9 mouse cellular contexts compared by ENCODE assay signal in the genomic region with DNA sequence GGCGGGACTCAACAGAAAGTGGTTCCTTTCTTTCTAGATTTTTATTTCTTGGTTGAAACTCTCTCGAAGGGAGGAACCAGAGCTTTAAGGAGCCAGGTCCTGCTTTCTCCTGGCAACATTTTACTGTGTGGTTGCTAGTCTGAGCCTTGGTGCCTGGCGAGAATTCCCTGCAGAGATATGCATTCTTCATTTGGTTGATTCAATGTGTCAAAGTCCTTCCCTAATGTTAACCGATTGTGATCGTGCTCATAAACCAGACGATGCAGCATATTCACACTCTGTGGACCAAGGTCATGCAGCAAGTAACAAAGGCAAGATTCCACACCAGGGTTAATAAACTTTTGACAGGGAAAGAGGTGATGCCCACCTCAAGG. TPM values are rescaled to one million over a fixed set of nuclear protein-coding genes. Genes with fewer than 3 reads are reported as not detected.
A peak's percentile ranks its signal among the peaks of the same experiment; 100 is the strongest.
DNase-seq lines count a peak whose midpoint lies in the region; ATAC-seq and TF ChIP-seq lines count a peak whose summit lies in the region.
"Had no signal": no experiment of that assay in that cellular context is flagged by ENCODE, and none has a peak within 500 bp of the region (broad histone marks: within the 10 kb centered on the region; RNA-seq: fewer than 3 reads in every experiment).

No protein-coding gene starts in this region.

- peak overlapping the region; percentile 93 for H3K4me2 ChIP-seq in embryonic facial prominence, embryonic 11.5 days (ENCODE audit: low read depth, low read length)
- peak overlapping the region; percentile 83 for H3K4me2 ChIP-seq in hindbrain, postnatal 0 days (ENCODE audit: low read depth, low read length)
- H3K4me2 ChIP-seq in midbrain, embryonic 16.5 days (ENCODE audit: low read length) = peak overlapping the region; percentile 80

- peak overlapping the region; percentile 59; the same call in 1 of the 2 replicates for H3K9ac ChIP-seq in embryonic facial prominence, embryonic 11.5 days (replicated peaks; ENCODE audit: low read length)
- peak overlapping the region; percentile 86 for H3K9ac ChIP-seq in hindbrain, postnatal 0 days (replicated peaks; ENCODE audit: low read length)
- H3K9ac ChIP-seq in midbrain, embryonic 16.5 days (ENCODE audit: low read depth, low read length) = peak overlapping the region; percentile 93

- no peak for TF ChIP-seq POLR2A in kidney, adult 2 months (IDR thresholded peaks at IDR 0.05; ENCODE audit: low read depth, low read length)

- peak overlapping the region; percentile 50 for H3K4me3 ChIP-seq in kidney, adult 2 months (ENCODE audit: insufficient read depth, low read depth, low read length)
- H3K4me3 ChIP-seq in embryonic facial prominence, embryonic 11.5 days (ENCODE audit: low read depth, low read length) = peak overlapping the region; percentile 47
- H3K4me3 ChIP-seq in hindbrain, postnatal 0 days (ENCODE audit: low read length) = peak overlapping the region; percentile 75
- peak overlapping the region; percentile 69 for H3K4me3 ChIP-seq in midbrain, embryonic 16.5 days (ENCODE audit: low read depth, low read length)

- no peaks in the 10 kb centered on the region for H3K9me3 ChIP-seq in embryonic facial prominence, embryonic 11.5 days (replicated peaks; ENCODE audit: control insufficient read depth, low read length)
- no peaks in the 10 kb centered on the region for H3K9me3 ChIP-seq in hindbrain, postnatal 0 days (ENCODE audit: low read length)
- H3K9me3 ChIP-seq in midbrain, embryonic 16.5 days (replicated peaks; ENCODE audit: control insufficient read depth, low read length, poor library complexity, severe bottlenecking) = no peaks in the 10 kb centered on the region
- H3K9me3 ChIP-seq: G1E had no signal

- WGBS in kidney, adult 2 months = 14% methylated on average over 6 of the region's 6 CpGs
- 17% methylated on average over 6 of the region's 6 CpGs for WGBS in embryonic facial prominence, embryonic 11.5 days
- under 1% methylated on average over 6 of the region's 6 CpGs for WGBS in hindbrain, postnatal 0 days
- WGBS in midbrain, embryonic 16.5 days = 5% methylated on average over 6 of the region's 6 CpGs

- 0 out of 2 replicates have a peak, but pooled peaks have one; percentile 2 for ATAC-seq in embryonic facial prominence, embryonic 11.5 days (replicated peaks; ENCODE audit: insufficient number of reproducible peaks, low FRiP score, low TSS enrichment, low read depth)
- no peak; the same call in 1 of the 2 replicates for ATAC-seq in hindbrain, postnatal 0 days
- ATAC-seq in midbrain, embryonic 16.5 days = no peak

- no peak overlapping the region for H3K27ac ChIP-seq in kidney, adult 2 months (ENCODE audit: insufficient read depth, low read depth, low read length)
- H3K27ac ChIP-seq in embryonic facial prominence, embryonic 11.5 days (replicated peaks; ENCODE audit: low read depth, low read length) = no peak overlapping the region
- H3K27ac ChIP-seq in hindbrain, postnatal 0 days = peak overlapping the region; percentile 94
- peak overlapping the region; percentile 94 for H3K27ac ChIP-seq in midbrain, embryonic 16.5 days (ENCODE audit: low read length)

- H3K27me3 ChIP-seq in kidney, adult 2 months (replicated peaks; ENCODE audit: control insufficient read depth, insufficient read depth, low read length) = no peaks in the 10 kb centered on the region
- H3K27me3 ChIP-seq in embryonic facial prominence, embryonic 11.5 days (ENCODE audit: control insufficient read depth, insufficient read depth, low read length) = no peaks in the 10 kb centered on the region
- no peaks in the 10 kb centered on the region for H3K27me3 ChIP-seq in hindbrain, postnatal 0 days (ENCODE audit: insufficient read depth, low read length)
- no peaks in the 10 kb centered on the region for H3K27me3 ChIP-seq in midbrain, embryonic 16.5 days (ENCODE audit: control insufficient read depth, insufficient read depth, low read depth, low read length)

- H3K4me1 ChIP-seq in kidney, adult 2 months (ENCODE audit: control insufficient read depth, insufficient read depth, low read length) = no peaks in the 10 kb centered on the region; the same call in 1 of the 2 replicates
- H3K4me1 ChIP-seq in embryonic facial prominence, embryonic 11.5 days (ENCODE audit: control insufficient read depth, insufficient read depth, low read length) = no peaks in the 10 kb centered on the region; the same call in 1 of the 2 replicates
- peaks cover 18% of the 10 kb centered on the region for H3K4me1 ChIP-seq in hindbrain, postnatal 0 days (ENCODE audit: insufficient read depth, low read length)
- peaks cover 37% of the 10 kb centered on the region for H3K4me1 ChIP-seq in midbrain, embryonic 16.5 days (ENCODE audit: control insufficient read depth, insufficient read depth, low read length)

- H3K36me3 ChIP-seq in kidney, adult 2 months (ENCODE audit: control insufficient read depth, insufficient read depth, low read length) = no peaks in the 10 kb centered on the region
- H3K36me3 ChIP-seq in embryonic facial prominence, embryonic 11.5 days (replicated peaks; ENCODE audit: control insufficient read depth, insufficient read depth, low read depth, low read length) = no peaks in the 10 kb centered on the region
- no peaks in the 10 kb centered on the region for H3K36me3 ChIP-seq in hindbrain, postnatal 0 days (ENCODE audit: insufficient read depth, low read length)
- H3K36me3 ChIP-seq in midbrain, embryonic 16.5 days (ENCODE audit: control insufficient read depth, insufficient read depth, low read length) = no peaks in the 10 kb centered on the region
- H3K36me3 ChIP-seq: G1E had no signal

- no peak for DNase-seq in kidney, adult 2 months
- DNase-seq in kidney, postnatal 10 days = no peak
- no peak for DNase-seq in embryonic facial prominence, embryonic 11.5 days (ENCODE audit: low spot score)
- no peak for DNase-seq in hindbrain, postnatal 0 days (ENCODE audit: low spot score)
- no peak for DNase-seq in cerebellum, postnatal 4 days (ENCODE audit: low spot score in 2 of 2)
- no peak for DNase-seq in cerebellum, adult 11-12 months
- no peak for DNase-seq in layer of hippocampus, postnatal 14 days (ENCODE audit: low spot score in 2 of 2)

- TF ChIP-seq CTCF in kidney, adult 2 months (conservative IDR thresholded peaks at IDR 0.05; ENCODE audit: insufficient read depth, insufficient read length, low read depth, low read length) = no peak
- no peak for TF ChIP-seq CTCF in hindbrain, postnatal 0 days (IDR thresholded peaks at IDR 0.05; ENCODE audit: low read depth)

RNA-seq across cellular contexts. Expression of a gene that starts 0.2 kb away (rescaled TPM):
- 2.3 and 2.6 TPM in 2 replicates for polyA plus RNA-seq in kidney, adult 2 months (2012; rRNA removed)
- 24.4 and 25.4 TPM in 2 replicates for polyA plus RNA-seq in embryonic facial prominence, embryonic 11.5 days (2014; fragmentation: Nextera tagmentation; extraction: Ambion mirVana)
- total RNA-seq in hindbrain, postnatal 0 days (2014; rRNA removed) = 117 and 121 TPM in 2 replicates
- 91.7 and 93.2 TPM in 2 replicates for polyA plus RNA-seq in hindbrain, postnatal 0 days (2015; fragmentation: Nextera tagmentation; extraction: Ambion mirVana)
- polyA plus RNA-seq in midbrain, embryonic 16.5 days (2015; fragmentation: Nextera tagmentation; extraction: Ambion mirVana) = 125 and 130 TPM in 2 replicates
- total RNA-seq in layer of hippocampus, postnatal 14 days (2021) = 100 to 1,000 TPM; 134 to 135 TPM
- polyA plus RNA-seq: G1E had no signal

RNA-seq across cellular contexts. Expression of a gene that starts 28.4 kb away (rescaled TPM):
- polyA plus RNA-seq in kidney, adult 2 months (2012; rRNA removed) = 6.2 and 6.5 TPM in 2 replicates
- 24.3 and 24.7 TPM in 2 replicates for polyA plus RNA-seq in embryonic facial prominence, embryonic 11.5 days (2014; fragmentation: Nextera tagmentation; extraction: Ambion mirVana)
- total RNA-seq in hindbrain, postnatal 0 days (2014; rRNA removed) = 12.9 and 13.4 TPM in 2 replicates
- 4.8 and 4.9 TPM in 2 replicates for polyA plus RNA-seq in hindbrain, postnatal 0 days (2015; fragmentation: Nextera tagmentation; extraction: Ambion mirVana)
- polyA plus RNA-seq in midbrain, embryonic 16.5 days (2015; fragmentation: Nextera tagmentation; extraction: Ambion mirVana) = 8.3 and 9.5 TPM in 2 replicates
- total RNA-seq in layer of hippocampus, postnatal 14 days (2021) = 10 to 100 TPM; 11.5 to 13.4 TPM

RNA-seq across cellular contexts. Expression of a gene that starts 30.6 kb away (rescaled TPM):
- polyA plus RNA-seq in kidney, adult 2 months (2012; rRNA removed) = 3.7 and 4.5 TPM in 2 replicates
- polyA plus RNA-seq in embryonic facial prominence, embryonic 11.5 days (2014; fragmentation: Nextera tagmentation; extraction: Ambion mirVana) = 21.2 and 23.9 TPM in 2 replicates
- total RNA-seq in hindbrain, postnatal 0 days (2014; rRNA removed) = 4.9 and 5.7 TPM in 2 replicates
- 6.9 TPM in 2 replicates for polyA plus RNA-seq in hindbrain, postnatal 0 days (2015; fragmentation: Nextera tagmentation; extraction: Ambion mirVana)
- 7.1 and 8.1 TPM in 2 replicates for polyA plus RNA-seq in midbrain, embryonic 16.5 days (2015; fragmentation: Nextera tagmentation; extraction: Ambion mirVana)
- total RNA-seq in layer of hippocampus, postnatal 14 days (2021) = 10 to 100 TPM; 12.5 to 16.6 TPM

Comparison
In these comparisons a context has a peak if more than half of its experiments do, and no peak if none do; other contexts are left out.
1. H3K27ac ChIP-seq: peak in hindbrain, postnatal 0 days (single experiment) and midbrain, embryonic 16.5 days (single experiment); none in kidney, adult 2 months (single experiment) and embryonic facial prominence, embryonic 11.5 days (single experiment).
2. Peak in every context shown above with its lines, with median percentiles within 50 percentile points of each other: H3K4me3 ChIP-seq, H3K4me2 ChIP-seq and H3K9ac ChIP-seq.